Mouse (Mus musculus): Measurements from ENCODE around the gene Plac1. TPM values are rescaled to one million over a fixed set of nuclear protein-coding genes. Genes with fewer than 3 reads are reported as not detected.

Gene Plac1
- total and polyA plus RNA-seq, 3 experiments = not detected

- Histone ChIP-seq H3K79me2 (replicated peaks; ENCODE audit: control insufficient read depth, extremely low read depth, insufficient read depth, poor library complexity, severe bottlenecking) (no peaks in the 10 kb centered on the region), H3K4me1 (ENCODE audit: control insufficient read depth in 1 of 2, insufficient read depth in 2 of 2) (no peaks in the 10 kb centered on the region), H3K4me2 (ENCODE audit: insufficient read depth, low read depth, poor library complexity, severe bottlenecking) (no peak overlapping the region), H3K27me3 (replicated peaks) (no peaks in the 10 kb centered on the region), H3K4me3 (replicated peaks in 1 of 3; ENCODE audit: low read depth in 2 of 3, low read length in 2 of 3, poor library complexity in 1 of 3) (no peak overlapping the region), H3K27ac (ENCODE audit: insufficient read depth, low read depth) (no peak overlapping the region), H3K9ac (ENCODE audit: insufficient read depth, low read depth) (no peak overlapping the region), H3K9me3 (replicated peaks; ENCODE audit: low read length) (no peaks in the 10 kb centered on the region), H3K36me3 (replicated peaks in 1 of 2; ENCODE audit: control insufficient read depth in 1 of 2, insufficient read depth in 1 of 2, low read length in 1 of 2) (no peaks in the 10 kb centered on the region)
- no peak for DNase-seq (ENCODE audit: extremely low read depth)
- TF ChIP-seq BHLHE40 (IDR thresholded peaks at IDR 0.05; ENCODE audit: low read depth, low read length) (no peak), ZKSCAN1 (IDR thresholded peaks at IDR 0.05; ENCODE audit: borderline replicate concordance, low read depth, low read length) (no peak), ELF1 (IDR thresholded peaks at IDR 0.05; ENCODE audit: low read depth, low read length) (no peak), POLR2AphosphoS2 (IDR thresholded peaks at IDR 0.05; ENCODE audit: low read depth, low read length) (no peak), E2F4 (IDR thresholded peaks at IDR 0.05; ENCODE audit: insufficient replicate concordance, low read depth, low read length) (no peak), HCFC1 (IDR thresholded peaks at IDR 0.05; ENCODE audit: low read depth, low read length) (no peak), IRF4 (IDR thresholded peaks at IDR 0.05; ENCODE audit: low read depth, low read length) (no peak), TCF12 (IDR thresholded peaks at IDR 0.05; ENCODE audit: low read depth, low read length) (no peak), NRF1 (IDR thresholded peaks at IDR 0.05; ENCODE audit: low read depth, low read length) (no peak), ZC3H11A (IDR thresholded peaks at IDR 0.05; ENCODE audit: low read depth, low read length) (no peak)
- dilution Hi-C loops (cut with MboI; ENCODE audit: extremely low pct_ligation_motif_present, extremely low pct_unique_long_range_greater_than_20kb, low sequenced_read_pairs) (no loop called here), in situ Hi-C loops (cut with MboI; ENCODE audit: low pct_ligation_motif_present, low pct_unique_long_range_greater_than_20kb, low sequenced_read_pairs) (no loop called here)
Measured at GRCm38 (mm10) chrX:53188692-53189091, 51.2 kb downstream of the Plac1 start.

DNA sequence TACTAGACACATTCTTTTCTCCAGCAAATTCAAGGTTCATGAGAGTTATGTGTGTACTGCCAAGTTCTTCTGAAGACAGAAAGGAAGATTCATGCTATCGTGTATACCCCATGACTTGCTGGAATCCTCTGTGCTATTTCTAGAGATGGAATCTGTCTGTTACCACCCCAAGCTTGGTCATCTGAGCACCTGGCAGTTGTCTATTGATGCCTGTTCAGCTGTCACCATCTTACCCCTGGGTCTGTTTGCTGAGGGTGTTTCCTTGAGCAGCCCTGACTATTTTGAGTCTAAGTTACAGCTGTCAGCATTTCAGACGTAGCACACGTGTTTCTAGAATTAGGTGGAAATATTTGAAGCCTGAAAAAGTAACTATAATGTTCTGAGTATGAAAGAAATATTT, 60.1 kb downstream of the Plac1 start:
- Histone ChIP-seq H3K27ac (ENCODE audit: insufficient read depth, low read depth) (no peak overlapping the region), H3K79me2 (replicated peaks; ENCODE audit: control insufficient read depth, extremely low read depth, insufficient read depth, poor library complexity, severe bottlenecking) (no peaks in the 10 kb centered on the region), H3K4me2 (ENCODE audit: insufficient read depth, low read depth, poor library complexity, severe bottlenecking) (no peak overlapping the region), H3K4me1 (ENCODE audit: control insufficient read depth in 1 of 2, insufficient read depth in 2 of 2) (no peaks in the 10 kb centered on the region), H3K9me3 (replicated peaks; ENCODE audit: low read length) (no peaks in the 10 kb centered on the region), H3K9ac (ENCODE audit: insufficient read depth, low read depth) (no peak overlapping the region), H3K36me3 (replicated peaks in 1 of 2; ENCODE audit: control insufficient read depth in 1 of 2, insufficient read depth in 1 of 2, low read length in 1 of 2) (no peaks in the 10 kb centered on the region), H3K27me3 (replicated peaks) (no peaks in the 10 kb centered on the region), H3K4me3 (replicated peaks in 1 of 3; ENCODE audit: low read depth in 2 of 3, low read length in 2 of 3, poor library complexity in 1 of 3) (no peak overlapping the region)
- dilution Hi-C loops (cut with MboI; ENCODE audit: extremely low pct_ligation_motif_present, extremely low pct_unique_long_range_greater_than_20kb, low sequenced_read_pairs) (no loop called here), in situ Hi-C loops (cut with MboI; ENCODE audit: low pct_ligation_motif_present, low pct_unique_long_range_greater_than_20kb, low sequenced_read_pairs) (no loop called here)
- DNase-seq (ENCODE audit: extremely low read depth) = no peak
- TF ChIP-seq EP300 (IDR thresholded peaks at IDR 0.05; ENCODE audit: low read length) = no peak
- no peak for TF ChIP-seq CTCF (conservative IDR thresholded peaks at IDR 0.05 in 1 of 2, IDR thresholded peaks at IDR 0.05 in 1 of 2; ENCODE audit: low read depth in 2 of 2, low read length in 2 of 2)
- TF ChIP-seq E2F4 (IDR thresholded peaks at IDR 0.05; ENCODE audit: insufficient replicate concordance, low read depth, low read length) = no peak
- TF ChIP-seq CHD2 (IDR thresholded peaks at IDR 0.05; ENCODE audit: low read length) = no peak
- TF ChIP-seq MAZ (IDR thresholded peaks at IDR 0.05; ENCODE audit: low read depth, low read length) = no peak
- TF ChIP-seq ETS1 (conservative IDR thresholded peaks at IDR 0.05; ENCODE audit: low read depth, low read length) = no peak
- TF ChIP-seq CHD1 (IDR thresholded peaks at IDR 0.05; ENCODE audit: low read depth, low read length) = no peak
- no peak for TF ChIP-seq RAD21 (IDR thresholded peaks at IDR 0.05; ENCODE audit: low read depth, low read length)
- TF ChIP-seq TCF12 (IDR thresholded peaks at IDR 0.05; ENCODE audit: low read depth, low read length) = no peak
- TF ChIP-seq SIN3A (IDR thresholded peaks at IDR 0.05; ENCODE audit: low read length) = no peak
- TF ChIP-seq PAX5 (IDR thresholded peaks at IDR 0.05; ENCODE audit: low read length) = no peak
- no peak for TF ChIP-seq MAFK (IDR thresholded peaks at IDR 0.05; ENCODE audit: insufficient replicate concordance, low read length)
- TF ChIP-seq MEF2A (IDR thresholded peaks at IDR 0.05; ENCODE audit: borderline replicate concordance, low read depth, low read length) = no peak
- TF ChIP-seq POLR2AphosphoS2 (IDR thresholded peaks at IDR 0.05; ENCODE audit: low read depth, low read length) = no peak
- TF ChIP-seq KAT2A (IDR thresholded peaks at IDR 0.05; ENCODE audit: insufficient replicate concordance, low read length) = no peak
- TF ChIP-seq ZMIZ1 (IDR thresholded peaks at IDR 0.05; ENCODE audit: low read depth, low read length) = no peak
- TF ChIP-seq SMC3 (IDR thresholded peaks at IDR 0.05; ENCODE audit: low read depth, low read length) = no peak
- TF ChIP-seq GABPA (IDR thresholded peaks at IDR 0.05; ENCODE audit: insufficient replicate concordance, low read depth, low read length) = no peak
- no peak for TF ChIP-seq BHLHE40 (IDR thresholded peaks at IDR 0.05; ENCODE audit: low read depth, low read length)
- TF ChIP-seq ZKSCAN1 (IDR thresholded peaks at IDR 0.05; ENCODE audit: borderline replicate concordance, low read depth, low read length) = no peak
